ENCODE assay signal across 32 mouse cellular contexts in genomic region chr7:45859008-45859407, GRCm38 (mm10). TPM values are rescaled to one million over a fixed set of nuclear protein-coding genes. Genes with fewer than 3 reads are reported as not detected.
DNase-seq lines count a peak whose midpoint lies in the region; ATAC-seq and TF ChIP-seq lines count a peak whose summit lies in the region.
"Had no signal": no experiment of that assay in that cellular context is flagged by ENCODE, and none has a peak within 500 bp of the region (broad histone marks: within the 10 kb centered on the region; RNA-seq: fewer than 3 reads in every experiment).

No protein-coding gene starts in this region.

- H3K9ac ChIP-seq in neural tube, embryonic 12.5 days: no peak overlapping the region
- no peak overlapping the region for H3K9ac ChIP-seq in neural tube, embryonic 15.5 days (replicated peaks)
- H3K9ac ChIP-seq in forebrain, embryonic 11.5 days (ENCODE audit: low read length): no peak overlapping the region
- H3K9ac ChIP-seq in hindbrain, postnatal 0 days (replicated peaks; ENCODE audit: low read length): no peak overlapping the region
- H3K9ac ChIP-seq: embryonic facial prominence, embryonic 13.5 days; forebrain, embryonic 13.5 days; hindbrain, embryonic 12.5 days; limb, embryonic 13.5 days; liver, embryonic 12.5 days; lung, embryonic 15.5 days; midbrain, embryonic 13.5 days had no signal

- no peak overlapping the region for H3K4me3 ChIP-seq in neural tube, embryonic 12.5 days
- H3K4me3 ChIP-seq in neural tube, embryonic 15.5 days (replicated peaks): no peak overlapping the region
- no peak overlapping the region for H3K4me3 ChIP-seq in forebrain, embryonic 11.5 days (ENCODE audit: low read depth, low read length)
- H3K4me3 ChIP-seq in hindbrain, postnatal 0 days (ENCODE audit: low read length): no peak overlapping the region
- H3K4me3 ChIP-seq: embryonic facial prominence, embryonic 13.5 days; forebrain, embryonic 13.5 days; hindbrain, embryonic 12.5 days; limb, embryonic 13.5 days; liver, embryonic 12.5 days; lung, embryonic 15.5 days; midbrain, embryonic 13.5 days had no signal

- TF ChIP-seq CTCF in hindbrain, postnatal 0 days (IDR thresholded peaks at IDR 0.05; ENCODE audit: low read depth): no peak

- 0 out of 2 replicates have a peak overlapping the region, but pooled peaks have one; percentile 1 for H3K4me2 ChIP-seq in neural tube, embryonic 12.5 days (replicated peaks)
- no peak overlapping the region for H3K4me2 ChIP-seq in neural tube, embryonic 15.5 days
- H3K4me2 ChIP-seq in forebrain, embryonic 11.5 days (ENCODE audit: low read depth, low read length, severe bottlenecking): no peak overlapping the region
- H3K4me2 ChIP-seq in hindbrain, postnatal 0 days (ENCODE audit: low read depth, low read length): no peak overlapping the region
- H3K4me2 ChIP-seq: embryonic facial prominence, embryonic 13.5 days; forebrain, embryonic 13.5 days; heart, embryonic 11.5 days; hindbrain, embryonic 12.5 days; liver, embryonic 12.5 days; lung, embryonic 15.5 days; midbrain, embryonic 13.5 days had no signal

- no peaks in the 10 kb centered on the region for H3K36me3 ChIP-seq in neural tube, embryonic 12.5 days
- 0 out of 2 replicates have a peak, but pooled peaks cover 2% of the 10 kb centered on the region for H3K36me3 ChIP-seq in neural tube, embryonic 15.5 days
- no peaks in the 10 kb centered on the region for H3K36me3 ChIP-seq in forebrain, embryonic 11.5 days (ENCODE audit: control insufficient read depth, insufficient read depth, low read length)
- H3K36me3 ChIP-seq in hindbrain, postnatal 0 days (ENCODE audit: insufficient read depth, low read length): no peaks in the 10 kb centered on the region
- H3K36me3 ChIP-seq: embryonic facial prominence, embryonic 13.5 days; hindbrain, embryonic 12.5 days; limb, embryonic 13.5 days; liver, embryonic 12.5 days; lung, embryonic 15.5 days; midbrain, embryonic 13.5 days had no signal

- H3K27me3 ChIP-seq in neural tube, embryonic 12.5 days (replicated peaks): peaks cover 46% of the 10 kb centered on the region
- peaks cover 15% of the 10 kb centered on the region for H3K27me3 ChIP-seq in neural tube, embryonic 15.5 days (replicated peaks)
- H3K27me3 ChIP-seq in forebrain, embryonic 11.5 days (ENCODE audit: control insufficient read depth, insufficient read depth, low read length): peaks cover 17% of the 10 kb centered on the region
- H3K27me3 ChIP-seq in hindbrain, postnatal 0 days (ENCODE audit: insufficient read depth, low read length): no peaks in the 10 kb centered on the region

- H3K9me3 ChIP-seq in neural tube, embryonic 12.5 days: no peaks in the 10 kb centered on the region
- no peaks in the 10 kb centered on the region for H3K9me3 ChIP-seq in neural tube, embryonic 15.5 days (replicated peaks)
- H3K9me3 ChIP-seq in forebrain, embryonic 11.5 days (ENCODE audit: control insufficient read depth, low read length): no peaks in the 10 kb centered on the region
- H3K9me3 ChIP-seq in hindbrain, postnatal 0 days (ENCODE audit: low read length): no peaks in the 10 kb centered on the region
- H3K9me3 ChIP-seq: embryonic facial prominence, embryonic 13.5 days; forebrain, embryonic 13.5 days; hindbrain, embryonic 12.5 days; limb, embryonic 13.5 days; liver, embryonic 12.5 days; lung, embryonic 15.5 days; midbrain, embryonic 13.5 days had no signal

- H3K27ac ChIP-seq in neural tube, embryonic 12.5 days: no peak overlapping the region
- H3K27ac ChIP-seq in neural tube, embryonic 15.5 days (replicated peaks): no peak overlapping the region
- no peak overlapping the region for H3K27ac ChIP-seq in forebrain, embryonic 11.5 days (ENCODE audit: low read depth, low read length)
- no peak overlapping the region for H3K27ac ChIP-seq in hindbrain, postnatal 0 days
- H3K27ac ChIP-seq: embryonic facial prominence, embryonic 13.5 days; forebrain, embryonic 13.5 days; hindbrain, embryonic 12.5 days; limb, embryonic 13.5 days; liver, embryonic 12.5 days; lung, embryonic 15.5 days; midbrain, embryonic 13.5 days had no signal

- WGBS in neural tube, embryonic 12.5 days: 77% methylated on average over 4 of the region's 4 CpGs
- 72% methylated on average over 4 of the region's 4 CpGs for WGBS in neural tube, embryonic 15.5 days
- 79% methylated on average over 4 of the region's 4 CpGs for WGBS in forebrain, embryonic 11.5 days
- WGBS in hindbrain, postnatal 0 days: 68% methylated on average over 4 of the region's 4 CpGs

- DNase-seq in lung, adult 18-20 months: peak; percentile 32 to 56
- DNase-seq in lung, postnatal 14 days: no peak
- DNase-seq in lung, postnatal 4 days: peak; percentile 31 to 50
- DNase-seq in cerebellum, adult 11-12 months: no peak
- DNase-seq in forebrain, embryonic 11.5 days (ENCODE audit: low spot score): no peak
- no peak for DNase-seq in hindbrain, postnatal 0 days (ENCODE audit: low spot score)
- DNase-seq: adrenal gland, postnatal 10 days; cerebellum, adult 9-10 months; embryo, embryonic 11 days; gastrocnemius, postnatal 25 days; heart, adult 18-20 months; heart, postnatal 36 days; kidney, adult 2 months; kidney, postnatal 36 days; right cerebral cortex, postnatal 4 days; thymus, postnatal 14 days had no signal

- peaks cover 23% of the 10 kb centered on the region for H3K4me1 ChIP-seq in neural tube, embryonic 12.5 days
- peaks cover 14% of the 10 kb centered on the region for H3K4me1 ChIP-seq in neural tube, embryonic 15.5 days
- H3K4me1 ChIP-seq in forebrain, embryonic 11.5 days (replicated peaks; ENCODE audit: control insufficient read depth, insufficient read depth, low read length): no peaks in the 10 kb centered on the region; the same call in none of the 2 replicates
- no peaks in the 10 kb centered on the region for H3K4me1 ChIP-seq in hindbrain, postnatal 0 days (ENCODE audit: insufficient read depth, low read length)

- no peak for ATAC-seq in neural tube, embryonic 12.5 days (ENCODE audit: low FRiP score, low read depth)
- ATAC-seq in neural tube, embryonic 15.5 days (ENCODE audit: low FRiP score): no peak
- no peak for ATAC-seq in forebrain, embryonic 11.5 days (replicated peaks; ENCODE audit: low FRiP score)
- ATAC-seq in hindbrain, postnatal 0 days: no peak
- ATAC-seq: forebrain, embryonic 13.5 days; liver, embryonic 12.5 days; midbrain, embryonic 13.5 days; Patski had no signal

RNA-seq across cellular contexts. Expression of gene Kdelr1, which starts 13.6 kb away (rescaled TPM):
- polyA plus RNA-seq in neural tube, embryonic 12.5 days (2016; fragmentation: Nextera tagmentation; extraction: Ambion mirVana): 41.8 and 54.4 TPM in 2 replicates
- 55.7 and 65.9 TPM in 2 replicates for polyA plus RNA-seq in neural tube, embryonic 15.5 days (2015; fragmentation: Nextera tagmentation; extraction: Ambion mirVana)
- polyA plus RNA-seq in forebrain, embryonic 11.5 days (2014; fragmentation: Nextera tagmentation; extraction: Ambion mirVana): 68.3 and 69.4 TPM in 2 replicates
- 161 and 196 TPM in 2 replicates for total RNA-seq in hindbrain, postnatal 0 days (2014; rRNA removed)
- 45.9 and 50.2 TPM in 2 replicates for polyA plus RNA-seq in hindbrain, postnatal 0 days (2015; fragmentation: Nextera tagmentation; extraction: Ambion mirVana)

RNA-seq across cellular contexts. Expression of gene Grin2d, which starts 19.2 kb away (rescaled TPM):
- polyA plus RNA-seq in neural tube, embryonic 12.5 days (2016; fragmentation: Nextera tagmentation; extraction: Ambion mirVana): 1.3 and 1.5 TPM in 2 replicates
- polyA plus RNA-seq in neural tube, embryonic 15.5 days (2015; fragmentation: Nextera tagmentation; extraction: Ambion mirVana): 3.2 and 4.2 TPM in 2 replicates
- 0.16 and 0.31 TPM in 2 replicates for polyA plus RNA-seq in forebrain, embryonic 11.5 days (2014; fragmentation: Nextera tagmentation; extraction: Ambion mirVana)
- total RNA-seq in hindbrain, postnatal 0 days (2014; rRNA removed): 37.8 and 44.9 TPM in 2 replicates
- 4.1 and 4.4 TPM in 2 replicates for polyA plus RNA-seq in hindbrain, postnatal 0 days (2015; fragmentation: Nextera tagmentation; extraction: Ambion mirVana)

RNA-seq across cellular contexts. Expression of gene Grwd1, which starts 28.3 kb away (rescaled TPM):
- polyA plus RNA-seq in neural tube, embryonic 12.5 days (2016; fragmentation: Nextera tagmentation; extraction: Ambion mirVana): 48.3 and 50.7 TPM in 2 replicates
- 40.7 and 48.9 TPM in 2 replicates for polyA plus RNA-seq in neural tube, embryonic 15.5 days (2015; fragmentation: Nextera tagmentation; extraction: Ambion mirVana)
- polyA plus RNA-seq in forebrain, embryonic 11.5 days (2014; fragmentation: Nextera tagmentation; extraction: Ambion mirVana): 84.8 and 88.2 TPM in 2 replicates
- 29.1 and 34.6 TPM in 2 replicates for total RNA-seq in hindbrain, postnatal 0 days (2014; rRNA removed)
- 44.6 and 48.6 TPM in 2 replicates for polyA plus RNA-seq in hindbrain, postnatal 0 days (2015; fragmentation: Nextera tagmentation; extraction: Ambion mirVana)

RNA-seq across cellular contexts. Expression of gene Kcnj14, which starts 34.4 kb away (rescaled TPM):
- 0.86 and 0.87 TPM in 2 replicates for polyA plus RNA-seq in neural tube, embryonic 12.5 days (2016; fragmentation: Nextera tagmentation; extraction: Ambion mirVana)
- polyA plus RNA-seq in neural tube, embryonic 15.5 days (2015; fragmentation: Nextera tagmentation; extraction: Ambion mirVana): 1.4 and 1.7 TPM in 2 replicates
- polyA plus RNA-seq in forebrain, embryonic 11.5 days (2014; fragmentation: Nextera tagmentation; extraction: Ambion mirVana): 0.37 and 0.45 TPM in 2 replicates
- total RNA-seq in hindbrain, postnatal 0 days (2014; rRNA removed): 0.97 and 1.4 TPM in 2 replicates
- polyA plus RNA-seq in hindbrain, postnatal 0 days (2015; fragmentation: Nextera tagmentation; extraction: Ambion mirVana): 0.89 and 1.2 TPM in 2 replicates
- total RNA-seq: megakaryocyte, adult 5-6 weeks had no signal
- polyA plus RNA-seq: spleen, adult 2 months had no signal

RNA-seq across cellular contexts. Expression of gene Syngr4, which starts 37.5 kb away (rescaled TPM):
- polyA plus RNA-seq in neural tube, embryonic 12.5 days (2016; fragmentation: Nextera tagmentation; extraction: Ambion mirVana): 0.22 and 0.56 TPM in 2 replicates
- polyA plus RNA-seq in neural tube, embryonic 15.5 days (2015; fragmentation: Nextera tagmentation; extraction: Ambion mirVana): 0.37 and 0.52 TPM in 2 replicates
- polyA plus RNA-seq in forebrain, embryonic 11.5 days (2014; fragmentation: Nextera tagmentation; extraction: Ambion mirVana): 1.1 and 2.1 TPM in 2 replicates
- not detected in 2 replicates for total RNA-seq in hindbrain, postnatal 0 days (2014; rRNA removed)
- polyA plus RNA-seq in hindbrain, postnatal 0 days (2015; fragmentation: Nextera tagmentation; extraction: Ambion mirVana): 0.19 and 0.51 TPM in 2 replicates
- total RNA-seq: gastrocnemius, postnatal 25 days; heart, adult 18-20 months; heart, postnatal 36 days; layer of hippocampus, postnatal 25 days; left cerebral cortex, postnatal 36 days had no signal
- polyA plus RNA-seq: urinary bladder, adult 2 months had no signal

Comparison
In these comparisons a context has a peak if more than half of its experiments do, and no peak if none do; other contexts are left out.
1. DNase-seq: peak in lung, adult 18-20 months (2 of 2) and lung, postnatal 4 days (2 of 2); none in lung, postnatal 14 days (single experiment), cerebellum, adult 11-12 months (single experiment), forebrain, embryonic 11.5 days (single experiment) and hindbrain, postnatal 0 days (single experiment).